Mouse (Mus musculus) Muller cell, postnatal 12 days (primary cell): ENCODE measurements around the gene Glrx.
"Not testable (repeated sequence)": the region's sequence is repeated elsewhere in the genome, so short reads cannot be mapped to it uniquely, and the experiment has no call there.

Experiments
- DNase-seq: peaks from one replicate; pipeline ENCODE4 v3.0.0-alpha.2; 2015; ENCODE audit errors: inconsistent ontology term

The Glrx gene

GRCm38 (mm10) chr13:75839719-75840481, at the start of gene Glrx:
TSS of gene Glrx (plus strand) at chr13:75839868.
- DNase-seq = peak; percentile 69

- DNase-seq = peak; percentile 48
Measured at GRCm38 (mm10) chr13:75790550-75791205, 49.0 kb upstream of the Glrx start.

- peak; percentile 70 for DNase-seq
Measured at GRCm38 (mm10) chr13:75793863-75794629, 45.6 kb upstream of the Glrx start.

- peak; percentile 89 for DNase-seq
Measured at GRCm38 (mm10) chr13:75797369-75798141, 42.1 kb upstream of the Glrx start.

GRCm38 (mm10) chr13:75798413-75799302, 41.0 kb upstream of the Glrx start:
- DNase-seq = peak; percentile 63

- DNase-seq = no peak
Measured at GRCm38 (mm10) chr13:75799421-75799820, 40.2 kb upstream of the Glrx start.

GRCm38 (mm10) chr13:75807969-75808368, 31.7 kb upstream of the Glrx start:
- DNase-seq = no peak

GRCm38 (mm10) chr13:75809957-75810356, 29.7 kb upstream of the Glrx start:
- DNase-seq = no peak

GRCm38 (mm10) chr13:75817183-75817582, 22.5 kb upstream of the Glrx start:
- no peak for DNase-seq

- no peak for DNase-seq
Measured at GRCm38 (mm10) chr13:75818486-75818885, 21.2 kb upstream of the Glrx start.

GRCm38 (mm10) chr13:75818945-75819706, 20.5 kb upstream of the Glrx start:
- DNase-seq = no peak

- DNase-seq = no peak
Measured at GRCm38 (mm10) chr13:75819898-75820297, 19.8 kb upstream of the Glrx start.

GRCm38 (mm10) chr13:75822366-75822765, 17.3 kb upstream of the Glrx start:
- not testable (repeated sequence) for DNase-seq

GRCm38 (mm10) chr13:75823201-75823600, 16.5 kb upstream of the Glrx start:
- no peak for DNase-seq

GRCm38 (mm10) chr13:75824611-75825319, 14.9 kb upstream of the Glrx start:
- peak; percentile 63 for DNase-seq

GRCm38 (mm10) chr13:75825388-75825787, 14.3 kb upstream of the Glrx start:
- DNase-seq = no peak

- DNase-seq = no peak
Measured at GRCm38 (mm10) chr13:75830708-75831107, 9.0 kb upstream of the Glrx start.

GRCm38 (mm10) chr13:75831710-75832109, 8.0 kb upstream of the Glrx start:
- DNase-seq = no peak

- DNase-seq = no peak
Measured at GRCm38 (mm10) chr13:75832697-75833096, 7.0 kb upstream of the Glrx start.
